Mouse (Mus musculus): Measurements from ENCODE around the gene Ei24. TPM values are rescaled to one million over a fixed set of nuclear protein-coding genes. Genes with fewer than 3 reads are reported as not detected.
A peak's percentile ranks its signal among the peaks of the same experiment; 100 is the strongest.

Gene Ei24
- 64.2 and 68.5 TPM in 2 replicates for polyA plus RNA-seq (2014; fragmentation: Nextera tagmentation; extraction: Ambion mirVana)

- ATAC-seq (ENCODE audit: insufficient read depth, low FRiP score, low TSS enrichment) (peak; percentile 99), DNase-seq (ENCODE audit: low spot score) (peak; percentile 92)
- H3K4me1 ChIP-seq (ENCODE audit: control insufficient read depth, insufficient read depth, low read length) = peaks cover 8% of the 10 kb centered on the region
- 0% methylated on average over 65 of the region's 66 CpGs for WGBS
- H3K9me3 ChIP-seq (ENCODE audit: control insufficient read depth, low read length) = no peaks in the 10 kb centered on the region
- no peaks in the 10 kb centered on the region; the same call in 1 of the 2 replicates for H3K36me3 ChIP-seq (ENCODE audit: control insufficient read depth, insufficient read depth, low read length)
- H3K4me3 ChIP-seq (ENCODE audit: low read depth, low read length) = peak within 1 kb of the TSS; percentile 87
- H3K9ac ChIP-seq (ENCODE audit: low read length) = peak within 1 kb of the TSS; percentile 95
- peak within 1 kb of the TSS; percentile 91 for H3K4me2 ChIP-seq (ENCODE audit: low read depth)
- H3K27me3 ChIP-seq (ENCODE audit: control insufficient read depth, insufficient read depth, low read length) = no peaks in the 10 kb centered on the region
- 0 out of 2 replicates have a peak within 1 kb of the TSS, but pooled peaks have one; percentile 58 for H3K27ac ChIP-seq (ENCODE audit: low read depth, low read length)
Observed at GRCm38 (mm10) chr9:36796781-36797555, at the start of gene Ei24. Ei24 (minus strand) TSS chr9:36797393.

DNA sequence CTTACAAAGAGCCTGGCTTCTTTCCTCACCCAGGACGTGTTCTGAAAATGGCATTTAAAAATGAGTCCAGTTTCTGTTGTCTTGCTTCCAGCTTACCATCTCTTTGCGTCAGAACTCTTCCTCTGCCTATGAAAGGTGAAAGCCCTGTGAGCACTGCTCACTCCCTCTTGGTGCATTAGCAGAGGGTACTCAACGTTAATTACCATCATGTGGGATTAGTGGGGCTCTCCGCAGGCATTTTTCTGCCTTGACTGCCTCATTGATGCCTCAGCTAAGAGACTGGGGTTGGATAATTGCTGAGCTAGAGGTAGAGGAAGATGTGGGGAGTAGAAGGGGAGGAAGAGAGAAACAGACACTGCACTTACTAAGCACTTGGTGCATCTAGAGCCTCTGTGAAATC is 49.2 kb upstream of the Ei24 start:
- ATAC-seq (ENCODE audit: insufficient read depth, low FRiP score, low TSS enrichment) = no peak
- H3K4me2 ChIP-seq (ENCODE audit: low read depth) = no peak overlapping the region
- no peaks in the 10 kb centered on the region for H3K4me1 ChIP-seq (ENCODE audit: control insufficient read depth, insufficient read depth, low read length)
- no peak overlapping the region for H3K4me3 ChIP-seq (ENCODE audit: low read depth, low read length)
- peaks cover 9% of the 10 kb centered on the region for H3K36me3 ChIP-seq (ENCODE audit: control insufficient read depth, insufficient read depth, low read length)
- no peaks in the 10 kb centered on the region for H3K27me3 ChIP-seq (ENCODE audit: control insufficient read depth, insufficient read depth, low read length)
- 50% methylated on average over 4 of the region's 4 CpGs for WGBS
- no peaks in the 10 kb centered on the region for H3K9me3 ChIP-seq (ENCODE audit: control insufficient read depth, low read length)
- no peak overlapping the region for H3K9ac ChIP-seq (ENCODE audit: low read length)
- no peak overlapping the region for H3K27ac ChIP-seq (ENCODE audit: low read depth, low read length)
- no peak for DNase-seq (ENCODE audit: low spot score)

- Histone ChIP-seq H3K9ac (ENCODE audit: low read length) (peak overlapping the region; percentile 80), H3K9me3 (ENCODE audit: control insufficient read depth, low read length) (no peaks in the 10 kb centered on the region), H3K4me2 (ENCODE audit: low read depth) (peak overlapping the region; percentile 58), H3K27me3 (ENCODE audit: control insufficient read depth, insufficient read depth, low read length) (no peaks in the 10 kb centered on the region), H3K27ac (ENCODE audit: low read depth, low read length) (peak overlapping the region; percentile 88), H3K4me3 (ENCODE audit: low read depth, low read length) (peak overlapping the region; percentile 63), H3K36me3 (ENCODE audit: control insufficient read depth, insufficient read depth, low read length) (no peaks in the 10 kb centered on the region), H3K4me1 (ENCODE audit: control insufficient read depth, insufficient read depth, low read length) (peaks cover 3% of the 10 kb centered on the region; the same call in 1 of the 2 replicates)
- WGBS = 30% methylated on average over 3 of the region's 3 CpGs
- DNase-seq (ENCODE audit: low spot score) (no peak), ATAC-seq (ENCODE audit: insufficient read depth, low FRiP score, low TSS enrichment) (peak; percentile 21)
Observed at GRCm38 (mm10) chr9:36833914-36834313, 36.7 kb upstream of the Ei24 start.

DNA sequence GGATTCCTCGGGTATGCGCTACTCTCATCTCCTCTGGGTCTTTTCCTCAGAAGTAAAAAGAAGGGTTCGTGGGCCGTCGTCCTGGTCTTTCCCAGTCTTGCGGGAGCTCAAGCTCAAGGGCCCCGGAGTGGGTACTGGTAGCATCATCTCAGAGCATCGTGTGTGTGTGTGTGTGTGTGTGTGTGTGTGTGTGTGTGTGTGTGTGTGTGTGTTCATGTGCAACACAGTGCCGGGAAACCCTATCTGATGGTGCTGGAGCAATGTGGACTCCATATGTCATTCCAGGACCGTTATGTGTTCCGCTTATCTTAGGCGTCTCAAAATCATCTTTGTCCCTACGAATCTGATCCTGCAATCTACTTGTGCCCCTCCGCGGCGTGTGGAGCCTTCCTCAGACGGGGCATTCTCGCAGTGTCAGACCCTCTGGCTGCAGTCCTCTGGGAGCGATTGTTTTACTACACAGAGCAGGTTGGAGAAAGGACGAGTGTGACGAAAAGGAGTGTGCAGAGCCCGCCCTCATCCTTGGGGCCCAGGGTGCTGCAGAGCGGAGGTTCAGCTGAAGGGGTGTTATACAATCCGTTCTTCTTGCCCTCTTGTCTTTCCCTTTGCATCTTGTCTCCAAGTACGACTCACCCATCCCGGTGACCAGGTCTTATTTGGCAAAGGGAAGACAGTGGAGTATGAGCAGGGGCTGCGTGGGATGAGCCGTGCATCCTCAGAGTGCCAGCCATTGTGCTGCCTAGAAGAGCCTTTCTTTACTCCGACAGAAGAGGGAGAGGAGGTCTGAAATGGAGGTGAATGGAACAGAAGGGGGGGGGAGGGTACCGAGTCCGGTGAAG is 36.1 kb upstream of the Ei24 start:
- WGBS = 3% methylated on average over 31 of the region's 31 CpGs
- H3K27ac ChIP-seq (ENCODE audit: low read depth, low read length) = peak overlapping the region; percentile 88

GRCm38 (mm10) chr9:36832529-36832928 is 35.3 kb upstream of the Ei24 start:
- Histone ChIP-seq H3K4me1 (ENCODE audit: control insufficient read depth, insufficient read depth, low read length) (peaks cover 3% of the 10 kb centered on the region; the same call in 1 of the 2 replicates), H3K4me2 (ENCODE audit: low read depth) (peak overlapping the region; percentile 58), H3K9me3 (ENCODE audit: control insufficient read depth, low read length) (no peaks in the 10 kb centered on the region), H3K27ac (ENCODE audit: low read depth, low read length) (peak overlapping the region; percentile 88), H3K36me3 (ENCODE audit: control insufficient read depth, insufficient read depth, low read length) (no peaks in the 10 kb centered on the region), H3K27me3 (ENCODE audit: control insufficient read depth, insufficient read depth, low read length) (no peaks in the 10 kb centered on the region), H3K4me3 (ENCODE audit: low read depth, low read length) (peak overlapping the region; percentile 63), H3K9ac (ENCODE audit: low read length) (peak overlapping the region; percentile 80)
- ATAC-seq (ENCODE audit: insufficient read depth, low FRiP score, low TSS enrichment) (peak; percentile 89), DNase-seq (ENCODE audit: low spot score) (peak; percentile 94)
- 1% methylated on average over 21 of the region's 32 CpGs for whole genome bisulfite sequencing

More for the DNA sequence above, 36.1 kb upstream of the Ei24 start:
- H3K36me3 ChIP-seq (ENCODE audit: control insufficient read depth, insufficient read depth, low read length) = no peaks in the 10 kb centered on the region
- H3K9me3 ChIP-seq (ENCODE audit: control insufficient read depth, low read length) = no peaks in the 10 kb centered on the region
- peaks cover 3% of the 10 kb centered on the region; the same call in 1 of the 2 replicates for H3K4me1 ChIP-seq (ENCODE audit: control insufficient read depth, insufficient read depth, low read length)
- peak overlapping the region; percentile 58 for H3K4me2 ChIP-seq (ENCODE audit: low read depth)
- H3K9ac ChIP-seq (ENCODE audit: low read length) = peak overlapping the region; percentile 80
- no peaks in the 10 kb centered on the region for H3K27me3 ChIP-seq (ENCODE audit: control insufficient read depth, insufficient read depth, low read length)
- ATAC-seq (ENCODE audit: insufficient read depth, low FRiP score, low TSS enrichment) (peak; percentile 79), DNase-seq (ENCODE audit: low spot score) (peak; percentile 74)
- peak overlapping the region; percentile 63 for H3K4me3 ChIP-seq (ENCODE audit: low read depth, low read length)

- 80% methylated on average over 6 of the region's 6 CpGs for WGBS
- DNase-seq (ENCODE audit: low spot score) (no peak), ATAC-seq (ENCODE audit: insufficient read depth, low FRiP score, low TSS enrichment) (no peak)
- Histone ChIP-seq H3K4me2 (ENCODE audit: low read depth) (no peak overlapping the region), H3K27ac (ENCODE audit: low read depth, low read length) (no peak overlapping the region), H3K9me3 (ENCODE audit: control insufficient read depth, low read length) (no peaks in the 10 kb centered on the region), H3K9ac (ENCODE audit: low read length) (no peak overlapping the region), H3K36me3 (ENCODE audit: control insufficient read depth, insufficient read depth, low read length) (no peaks in the 10 kb centered on the region), H3K4me3 (ENCODE audit: low read depth, low read length) (no peak overlapping the region), H3K27me3 (ENCODE audit: control insufficient read depth, insufficient read depth, low read length) (no peaks in the 10 kb centered on the region), H3K4me1 (ENCODE audit: control insufficient read depth, insufficient read depth, low read length) (peaks cover 3% of the 10 kb centered on the region; the same call in 1 of the 2 replicates)
Observed at GRCm38 (mm10) chr9:36831401-36831800, 34.2 kb upstream of the Ei24 start.

GRCm38 (mm10) chr9:36826612-36827363 is 29.6 kb upstream of the Ei24 start:
- DNase-seq (ENCODE audit: low spot score) (no peak), ATAC-seq (ENCODE audit: insufficient read depth, low FRiP score, low TSS enrichment) (no peak)
- H3K9ac ChIP-seq (ENCODE audit: low read length) = no peak overlapping the region
- H3K4me2 ChIP-seq (ENCODE audit: low read depth) = no peak overlapping the region
- no peak overlapping the region for H3K4me3 ChIP-seq (ENCODE audit: low read depth, low read length)
- peaks cover 5% of the 10 kb centered on the region; the same call in 1 of the 2 replicates for H3K4me1 ChIP-seq (ENCODE audit: control insufficient read depth, insufficient read depth, low read length)
- no peaks in the 10 kb centered on the region for H3K36me3 ChIP-seq (ENCODE audit: control insufficient read depth, insufficient read depth, low read length)
- H3K27ac ChIP-seq (ENCODE audit: low read depth, low read length) = no peak overlapping the region
- no peaks in the 10 kb centered on the region for H3K27me3 ChIP-seq (ENCODE audit: control insufficient read depth, insufficient read depth, low read length)
- H3K9me3 ChIP-seq (ENCODE audit: control insufficient read depth, low read length) = no peaks in the 10 kb centered on the region
- 61% methylated on average over 2 of the region's 2 CpGs for WGBS

GRCm38 (mm10) chr9:36822024-36822423 is 24.8 kb upstream of the Ei24 start:
- H3K27ac ChIP-seq (ENCODE audit: low read depth, low read length) = peak overlapping the region; percentile 90
- H3K36me3 ChIP-seq (ENCODE audit: control insufficient read depth, insufficient read depth, low read length) = no peaks in the 10 kb centered on the region
- peak overlapping the region; percentile 45 for H3K9ac ChIP-seq (ENCODE audit: low read length)
- H3K4me3 ChIP-seq (ENCODE audit: low read depth, low read length) = peak overlapping the region; percentile 12
- 17% methylated on average over 2 of the region's 2 CpGs for WGBS
- H3K9me3 ChIP-seq (ENCODE audit: control insufficient read depth, low read length) = no peaks in the 10 kb centered on the region
- no peaks in the 10 kb centered on the region for H3K27me3 ChIP-seq (ENCODE audit: control insufficient read depth, insufficient read depth, low read length)
- no peak for DNase-seq (ENCODE audit: low spot score)
- peak; percentile 21 for ATAC-seq (ENCODE audit: insufficient read depth, low FRiP score, low TSS enrichment)
- peaks cover 11% of the 10 kb centered on the region for H3K4me1 ChIP-seq (ENCODE audit: control insufficient read depth, insufficient read depth, low read length)
- H3K4me2 ChIP-seq (ENCODE audit: low read depth) = peak overlapping the region; percentile 43
